Mouse (Mus musculus): Measurements from ENCODE around the gene Atp13a2.

DNA sequence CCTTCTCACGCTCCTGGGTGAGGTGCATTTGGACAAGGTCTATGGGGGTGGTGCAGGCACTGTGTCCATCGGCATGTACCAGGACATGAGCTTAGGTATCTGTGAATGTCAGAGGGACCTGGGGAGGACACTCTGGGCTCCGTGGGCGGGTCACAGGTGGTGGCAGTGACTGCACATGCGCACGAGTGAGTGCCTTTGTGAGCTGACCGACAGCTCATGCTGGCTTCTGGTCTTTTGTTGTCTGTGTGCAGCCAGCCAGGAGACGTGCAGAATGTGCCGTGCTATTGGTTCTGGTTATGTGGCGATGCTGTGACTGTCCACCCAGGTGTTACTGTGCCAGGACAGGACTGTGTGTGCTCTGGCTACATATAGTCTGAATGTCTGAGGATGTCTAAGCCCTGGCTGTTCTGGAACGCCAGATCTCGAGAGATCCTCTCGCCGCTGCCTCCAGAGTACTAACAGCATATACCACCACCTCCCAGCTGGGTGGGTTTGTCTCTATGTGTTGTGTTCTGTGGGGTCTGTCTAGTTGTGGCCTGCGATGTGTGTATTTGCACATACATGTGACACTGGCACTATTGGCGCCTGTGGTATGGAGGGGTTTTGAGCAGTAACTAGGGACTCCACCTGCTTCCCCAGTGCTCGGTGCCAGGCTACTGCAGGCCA lies 62.3 kb downstream of the Atp13a2 start:
- TF ChIP-seq POLR2A (IDR thresholded peaks at IDR 0.05; ENCODE audit: extremely low read depth, insufficient read depth, low read length), result no peak
- no peak for TF ChIP-seq CTCF (IDR thresholded peaks at IDR 0.05; ENCODE audit: low read depth, low read length)
